Mouse (Mus musculus): ENCODE measurements at regions not wholly inside any gene's neighbourhood (a gene's known extent, or its start where the extent isn't known, plus 50 kb on each side); places are given as distances from the start of the nearest gene placed in this dataset.

DNA sequence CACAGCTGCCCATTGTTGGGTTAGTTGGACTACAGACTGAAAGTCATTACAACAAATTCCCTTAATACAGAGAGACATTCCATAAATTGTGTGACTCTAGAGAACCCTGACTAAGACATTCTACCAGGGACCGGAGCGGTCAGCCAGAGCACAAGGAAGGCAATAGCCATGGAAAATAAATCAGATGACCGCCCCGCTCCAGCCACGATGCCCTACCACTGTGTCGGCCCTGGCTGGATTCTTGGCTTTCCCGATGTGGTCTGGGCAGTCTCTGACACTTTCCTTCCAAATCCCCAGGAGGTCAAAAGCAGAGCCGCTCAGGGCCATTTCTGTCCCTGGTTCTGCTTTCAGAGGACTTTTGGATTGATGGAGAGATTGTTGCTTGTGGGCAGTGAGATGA is 57.8 kb downstream of the Lsm3 start:
- no peak for DNase-seq (ENCODE audit: low read depth, low spot score)

GRCm38 (mm10) chr6:91574414-91574813 is 58.7 kb downstream of the Lsm3 start:
- DNase-seq (ENCODE audit: low read depth, low spot score), result no peak

GRCm38 (mm10) chr6:91575662-91576364 is 60.1 kb downstream of the Lsm3 start:
- DNase-seq (ENCODE audit: low read depth, low spot score), result peak; percentile 92

GRCm38 (mm10) chr6:91576906-91577305 is 61.2 kb downstream of the Lsm3 start:
- peak; percentile 96 for DNase-seq (ENCODE audit: low read depth, low spot score)

DNA sequence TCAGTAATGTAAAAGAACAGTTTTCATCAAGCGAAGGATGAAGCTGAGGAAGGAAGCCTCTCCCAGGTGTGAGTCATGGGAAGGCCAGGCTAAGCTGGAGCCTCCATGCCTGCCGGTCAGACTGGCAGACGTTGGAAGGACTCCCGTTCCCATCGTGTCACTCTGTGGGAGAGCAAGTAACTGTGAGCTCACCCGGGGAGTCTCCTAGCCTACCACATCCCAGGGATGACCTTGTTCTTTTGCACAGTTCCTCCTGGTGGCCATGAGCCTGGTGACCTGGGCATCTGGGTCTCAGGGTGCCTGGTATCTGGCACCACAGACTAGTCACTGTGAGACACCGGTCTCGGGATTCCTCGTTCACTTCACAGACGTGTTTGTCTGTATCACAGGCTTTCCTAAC is 63.9 kb downstream of the Lsm3 start:
- DNase-seq (ENCODE audit: low read depth, low spot score), result no peak

DNA sequence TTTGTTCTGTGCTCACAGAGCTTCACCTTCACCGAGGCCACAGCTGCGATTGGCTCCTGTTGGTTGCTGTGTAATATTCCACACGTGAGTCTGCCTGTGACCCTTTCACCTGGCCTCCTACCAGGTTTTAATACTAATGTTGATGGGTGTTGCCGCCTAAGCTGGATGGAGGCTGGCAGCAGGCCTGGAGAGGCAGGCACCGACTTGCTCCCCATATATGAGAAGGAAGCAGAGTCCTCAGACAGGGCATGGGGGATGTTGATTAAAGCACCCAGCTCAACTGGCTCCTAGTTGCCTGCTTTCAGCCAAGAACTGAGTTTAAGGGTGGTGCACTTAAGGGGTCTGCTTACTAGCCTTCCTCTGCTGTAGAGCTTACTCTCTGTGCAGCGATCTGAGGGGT is 64.9 kb downstream of the Lsm3 start:
- no peak for DNase-seq (ENCODE audit: low read depth, low spot score)

DNA sequence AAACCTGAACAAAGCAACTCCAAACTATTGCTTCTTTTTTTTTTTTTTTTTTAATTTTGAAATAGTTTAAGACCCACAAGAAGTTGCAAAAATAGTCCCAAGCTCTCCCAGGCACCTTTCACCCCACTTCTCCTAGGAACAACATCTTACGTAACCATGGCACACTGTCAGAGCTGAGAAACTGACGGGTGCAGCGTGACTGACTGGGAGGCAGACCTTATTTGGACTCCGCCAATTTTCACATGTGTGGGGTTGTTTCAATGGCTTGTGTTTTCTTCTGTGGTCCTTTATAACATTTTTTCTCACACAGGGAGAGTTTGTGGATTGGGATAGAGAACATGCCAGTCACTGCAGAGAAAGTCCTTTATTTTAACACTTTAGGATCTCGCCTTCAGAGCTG is 66.6 kb downstream of the Lsm3 start:
- peak; percentile 33 for DNase-seq (ENCODE audit: low read depth, low spot score)

GRCm38 (mm10) chr6:91583346-91583745 is 67.6 kb downstream of the Lsm3 start:
- no peak for DNase-seq (ENCODE audit: low read depth, low spot score)

GRCm38 (mm10) chr6:91585543-91585942 is 69.8 kb downstream of the Lsm3 start:
- no peak for DNase-seq (ENCODE audit: low read depth, low spot score)

GRCm38 (mm10) chr6:91589181-91589580 is 73.5 kb downstream of the Lsm3 start:
- no peak for DNase-seq (ENCODE audit: low read depth, low spot score)

DNA sequence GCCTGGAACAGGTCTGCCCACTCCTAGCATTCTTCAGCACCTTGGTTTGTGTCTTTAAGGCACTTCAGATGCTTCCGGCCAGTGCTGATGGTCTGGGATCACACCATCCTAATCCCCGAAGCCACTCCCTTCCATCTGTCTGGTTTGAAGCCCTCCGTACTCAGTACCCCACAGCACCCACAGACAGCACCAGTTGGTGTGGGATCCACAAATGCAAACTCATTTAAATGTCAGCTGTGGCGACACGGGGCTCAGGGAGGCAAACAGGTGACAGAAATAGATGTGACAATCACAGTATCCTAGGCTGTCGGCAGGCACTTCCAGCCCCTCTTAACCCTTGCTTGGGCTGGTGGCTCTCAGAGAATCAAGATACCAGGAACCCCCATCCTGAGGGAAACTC is 74.7 kb downstream of the Lsm3 start:
- peak; percentile 51 for DNase-seq (ENCODE audit: low read depth, low spot score)

DNA sequence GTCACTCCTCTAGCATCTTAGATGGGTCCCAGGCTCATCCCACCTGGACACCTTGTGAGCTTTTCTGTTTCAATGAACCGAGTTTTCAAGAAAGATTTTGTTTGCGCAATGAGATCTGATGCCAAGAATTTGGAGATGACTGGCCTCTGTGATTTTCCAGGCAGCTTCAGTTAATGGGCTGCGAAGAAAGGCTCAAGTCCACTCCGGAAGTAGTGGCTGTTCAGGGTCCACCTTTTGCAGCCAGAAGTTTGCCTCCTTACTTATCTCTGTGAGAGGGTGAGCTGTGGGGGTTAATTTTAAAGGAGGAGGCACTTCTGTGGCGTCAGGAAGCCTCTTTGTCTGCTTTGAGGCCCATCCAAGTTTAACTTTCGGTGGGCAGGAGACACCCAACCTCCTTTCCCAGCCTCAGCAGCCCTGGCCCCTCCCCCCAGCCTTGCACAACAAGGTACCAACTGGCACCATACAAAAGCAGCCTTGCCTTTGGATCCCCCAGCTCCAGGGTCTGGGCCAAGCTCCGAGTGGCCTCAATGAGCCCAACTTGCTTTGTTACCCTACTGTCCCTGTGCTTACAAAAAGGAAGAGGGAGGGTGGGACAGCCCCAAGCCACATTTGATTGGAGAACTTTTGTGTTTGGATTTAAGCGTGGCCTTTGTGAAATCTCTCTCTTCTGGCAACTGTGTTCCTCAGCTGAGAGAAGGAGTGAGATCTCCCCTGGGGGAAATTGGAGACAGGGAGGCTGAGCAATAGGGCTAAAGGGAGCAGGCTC is 75.3 kb downstream of the Lsm3 start:
- DNase-seq (ENCODE audit: low read depth, low spot score), result no peak

DNA sequence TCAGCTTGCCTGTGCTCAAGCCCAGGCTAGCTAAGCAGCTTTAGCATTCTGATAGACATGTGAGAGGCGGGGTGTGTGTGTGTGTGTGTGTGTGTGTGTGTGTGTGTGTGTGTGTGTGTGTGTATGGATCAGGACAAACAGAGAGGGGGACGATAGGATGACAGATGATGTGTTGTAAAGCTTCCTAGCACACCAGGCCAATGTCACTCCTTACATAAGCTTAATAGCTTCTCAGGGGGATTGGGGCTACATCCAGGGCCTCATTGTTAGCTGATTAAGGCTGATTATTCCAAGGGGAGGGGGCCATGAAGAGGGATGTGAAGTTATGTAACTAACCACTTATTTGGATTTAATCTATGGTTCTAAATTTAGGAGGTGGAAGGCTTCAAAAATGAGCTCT is 76.9 kb downstream of the Lsm3 start:
- DNase-seq (ENCODE audit: low read depth, low spot score), result no peak

GRCm38 (mm10) chr6:91598942-91599341 is 83.2 kb downstream of the Lsm3 start:
- peak; percentile 69 for DNase-seq (ENCODE audit: low read depth, low spot score)

DNA sequence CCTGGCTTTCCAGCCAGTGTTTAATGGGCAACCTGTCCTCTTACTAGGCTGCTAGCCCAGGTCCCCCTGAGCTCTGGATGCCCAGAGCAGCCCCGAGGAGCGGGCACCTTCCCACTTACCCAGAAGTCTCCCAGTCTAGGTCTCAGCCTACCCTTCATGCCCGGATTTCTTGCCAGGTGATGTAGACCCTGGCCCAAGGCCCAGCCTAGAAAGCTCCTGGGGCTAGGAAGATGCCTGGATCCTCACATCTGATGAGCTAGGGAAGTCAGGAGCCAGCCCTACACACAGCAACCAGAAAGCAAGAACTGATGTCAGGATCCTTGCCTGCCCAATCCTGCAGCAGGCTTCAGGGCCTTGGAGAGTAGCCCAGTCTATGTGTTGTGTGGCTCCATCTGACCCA is 83.7 kb upstream of the Slc6a6 start:
- no peak for DNase-seq (ENCODE audit: low read depth, low spot score)

- no peak for DNase-seq (ENCODE audit: low read depth, low spot score)
Measured at GRCm38 (mm10) chr6:91606634-91607215, 77.1 kb upstream of the Slc6a6 start.

GRCm38 (mm10) chr6:91607613-91608272 is 76.1 kb upstream of the Slc6a6 start:
- DNase-seq (ENCODE audit: low read depth, low spot score), result no peak

- DNase-seq (ENCODE audit: low read depth, low spot score), result no peak
Measured at GRCm38 (mm10) chr6:91609671-91610070, 74.2 kb upstream of the Slc6a6 start.

GRCm38 (mm10) chr6:91615022-91615421 is 68.8 kb upstream of the Slc6a6 start:
- DNase-seq (ENCODE audit: low read depth, low spot score), result no peak

- peak; percentile 61 for DNase-seq (ENCODE audit: low read depth, low spot score)
Measured at GRCm38 (mm10) chr6:91616541-91616940, 67.3 kb upstream of the Slc6a6 start.

GRCm38 (mm10) chr6:91617031-91617596 is 66.7 kb upstream of the Slc6a6 start:
- DNase-seq (ENCODE audit: low read depth, low spot score), result peak; percentile 91

- DNase-seq (ENCODE audit: low read depth, low spot score), result peak; percentile 12
Measured at GRCm38 (mm10) chr6:91617685-91618084, 66.2 kb upstream of the Slc6a6 start.
